Mouse (Mus musculus) kidney, postnatal 0 days (tissue): Measurements from ENCODE around the gene Tpcn2. TPM values are rescaled to one million over a fixed set of nuclear protein-coding genes. Genes with fewer than 3 reads are reported as not detected.

Source experiments
- ATAC-seq: fragments of 200-750 bp; cut with Nextera tagmentation; replicated peaks from 2 replicates; pipeline ENCODE4 v1.8.0; 2017; ENCODE audit warnings: low read depth, moderate number of reproducible peaks, moderate TSS enrichment, moderate library complexity; ENCODE audit not compliant: low FRiP score
- DNase-seq: peaks from one replicate; pipeline ENCODE4 v3.0.0-alpha.2; 2016; ENCODE audit warnings: low spot score
- H3K27ac ChIP-seq: fragments of 300-500 bp; sonication (generic); 2 replicates; pipeline ENCODE4 v1.5.1; 2014; ENCODE audit warnings: mild to moderate bottlenecking
- H3K27me3 ChIP-seq: fragments of 300-500 bp; sonication (generic); 2 replicates; pipeline ENCODE4 v1.6.1; 2014; ENCODE audit warnings: low read length, mixed read lengths; ENCODE audit not compliant: insufficient read depth
- H3K36me3 ChIP-seq: fragments of 300-500 bp; sonication (generic); 2 replicates; pipeline ENCODE4 v1.6.1; 2014; ENCODE audit warnings: low read length, mixed read lengths; ENCODE audit not compliant: insufficient read depth
- H3K4me1 ChIP-seq: fragments of 300-500 bp; sonication (generic); replicated peaks from 2 replicates; pipeline ENCODE4 v1.6.1; 2014; ENCODE audit warnings: antibody characterized with exemption, low read length, mixed read lengths; ENCODE audit not compliant: insufficient read depth
- H3K4me2 ChIP-seq: fragments of 300-500 bp; sonication (generic); 2 replicates; pipeline ENCODE4 v1.6.1; 2014; ENCODE audit warnings: mild to moderate bottlenecking, low read length, moderate library complexity, mixed read lengths
- H3K4me3 ChIP-seq: fragments of 300-500 bp; sonication (generic); replicated peaks from 2 replicates; pipeline ENCODE4 v1.5.1; 2014; ENCODE audit warnings: low read depth, low read length
- H3K9ac ChIP-seq: fragments of 300-500 bp; sonication (generic); 2 replicates; pipeline ENCODE4 v1.6.1; 2014; ENCODE audit warnings: low read depth, low read length
- H3K9me3 ChIP-seq: fragments of 300-500 bp; sonication (generic); replicated peaks from 2 replicates; pipeline ENCODE4 v1.6.1; 2016; ENCODE audit warnings: low read length, inconsistent platforms, mixed read lengths
- CTCF ChIP-seq: IDR thresholded peaks from 2 replicates; pipeline ENCODE4 v1.5.1; 2016; ENCODE audit warnings: antibody characterized with exemption, low read depth, mild to moderate bottlenecking, moderate library complexity
- WGBS: fragments of 180-500 bp; shearing (Covaris S2); extraction: QIAGEN DNeasy Blood & Tissue Kit; methylation state at CpG from one replicate; pipeline ENCODE4 v1.1.7; 2014; 5-methylcytosine and 5-hydroxymethylcytosine counted together
- polyA plus RNA-seq: library from polyadenylated mRNA; unstranded; fragments of >200 nt; fragmentation: Nextera tagmentation; extraction: Ambion mirVana; gene quantifications from 2 replicates; pipeline ENCODE4 v1.2.1, GENCODE M21; 2015

Tpcn2 gene
- polyA plus RNA-seq, 1 experiment from 2014 or later = 7.7 TPM

- Histone ChIP-seq H3K27me3 (no peaks in the 10 kb centered on the region), H3K9ac (no peak overlapping the region), H3K4me3 (no peak overlapping the region), H3K36me3 (no peaks in the 10 kb centered on the region), H3K4me1 (0 out of 2 replicates have a peak, but pooled peaks cover 3% of the 10 kb centered on the region), H3K9me3 (no peaks in the 10 kb centered on the region), H3K4me2 (no peak overlapping the region), H3K27ac (no peak overlapping the region)
- no peak for ATAC-seq
- no peak for TF ChIP-seq CTCF
- DNase-seq = no peak
- WGBS = 49% methylated on average over 11 of the region's 11 CpGs
Measured at GRCm38 (mm10) chr7:145181376-145182034, 102.3 kb downstream of the Tpcn2 start.

- no peak for ATAC-seq
- H3K4me3 ChIP-seq = no peak overlapping the region
- DNase-seq = no peak
- H3K4me2 ChIP-seq = no peak overlapping the region
- H3K27me3 ChIP-seq = no peaks in the 10 kb centered on the region
- WGBS = 49% methylated on average over 5 of the region's 5 CpGs
- no peak for TF ChIP-seq CTCF
- no peak overlapping the region for H3K27ac ChIP-seq
- H3K36me3 ChIP-seq = no peaks in the 10 kb centered on the region
- H3K9me3 ChIP-seq = no peaks in the 10 kb centered on the region
- H3K4me1 ChIP-seq = 0 out of 2 replicates have a peak, but pooled peaks cover 3% of the 10 kb centered on the region
- H3K9ac ChIP-seq = no peak overlapping the region
Measured at GRCm38 (mm10) chr7:145179691-145180091, 104.1 kb downstream of the Tpcn2 start.

GRCm38 (mm10) chr7:145176750-145177589 is 106.8 kb downstream of the Tpcn2 start:
- TF ChIP-seq CTCF = no peak
- H3K4me2 ChIP-seq = no peak overlapping the region
- no peak overlapping the region for H3K27ac ChIP-seq
- 51% methylated on average over 15 of the region's 15 CpGs for WGBS
- no peak overlapping the region for H3K4me3 ChIP-seq
- no peak overlapping the region for H3K9ac ChIP-seq
- no peaks in the 10 kb centered on the region for H3K36me3 ChIP-seq
- no peak for DNase-seq
- no peaks in the 10 kb centered on the region for H3K9me3 ChIP-seq
- ATAC-seq = no peak
- no peaks in the 10 kb centered on the region for H3K27me3 ChIP-seq
- 0 out of 2 replicates have a peak, but pooled peaks cover 3% of the 10 kb centered on the region for H3K4me1 ChIP-seq

- H3K4me3 ChIP-seq = no peak overlapping the region
- no peaks in the 10 kb centered on the region for H3K36me3 ChIP-seq
- 60% methylated on average over 15 of the region's 15 CpGs for WGBS
Measured at GRCm38 (mm10) chr7:145173563-145173962, 110.2 kb downstream of the Tpcn2 start.

GRCm38 (mm10) chr7:145173116-145173515 is 110.7 kb downstream of the Tpcn2 start:
- H3K4me3 ChIP-seq = no peak overlapping the region
- WGBS = 23% methylated on average over 12 of the region's 12 CpGs
- H3K27me3 ChIP-seq = no peaks in the 10 kb centered on the region
- 0 out of 2 replicates have a peak overlapping the region, but pooled peaks have one; percentile 16 for H3K4me2 ChIP-seq
- H3K4me1 ChIP-seq = 0 out of 2 replicates have a peak, but pooled peaks cover 3% of the 10 kb centered on the region
- H3K9me3 ChIP-seq = no peaks in the 10 kb centered on the region
- no peak overlapping the region for H3K9ac ChIP-seq
- ATAC-seq (no peak; the same call in 1 of the 2 replicates), DNase-seq (peak; percentile 50)
- TF ChIP-seq CTCF = no peak
- H3K27ac ChIP-seq = no peak overlapping the region
- no peaks in the 10 kb centered on the region for H3K36me3 ChIP-seq

More at GRCm38 (mm10) chr7:145173563-145173962, 110.2 kb downstream of the Tpcn2 start:
- no peak for DNase-seq
- no peak for ATAC-seq
- no peaks in the 10 kb centered on the region for H3K9me3 ChIP-seq
- no peak overlapping the region for H3K27ac ChIP-seq
- no peaks in the 10 kb centered on the region for H3K27me3 ChIP-seq
- 0 out of 2 replicates have a peak, but pooled peaks cover 3% of the 10 kb centered on the region for H3K4me1 ChIP-seq
- 0 out of 2 replicates have a peak overlapping the region, but pooled peaks have one; percentile 16 for H3K4me2 ChIP-seq
- no peak for TF ChIP-seq CTCF
- no peak overlapping the region for H3K9ac ChIP-seq

- H3K9me3 ChIP-seq = no peaks in the 10 kb centered on the region
- H3K27ac ChIP-seq = no peak overlapping the region
- H3K36me3 ChIP-seq = no peaks in the 10 kb centered on the region
- WGBS = 87% methylated on average over 3 of the region's 3 CpGs
- H3K27me3 ChIP-seq = no peaks in the 10 kb centered on the region
- no peaks in the 10 kb centered on the region for H3K4me1 ChIP-seq
- H3K4me2 ChIP-seq = no peak overlapping the region
- no peak overlapping the region for H3K4me3 ChIP-seq
- ATAC-seq = no peak
- DNase-seq = no peak
- no peak overlapping the region for H3K9ac ChIP-seq
- TF ChIP-seq CTCF = no peak
Measured at GRCm38 (mm10) chr7:145169703-145170102, 114.1 kb downstream of the Tpcn2 start.
